In genomic region chr1:87899701-87900100, GRCm38 (mm10) we compare ENCODE assay signal across 14 mouse cellular contexts. TPM values are rescaled to one million over a fixed set of nuclear protein-coding genes. Genes with fewer than 3 reads are reported as not detected.
A peak's percentile ranks its signal among the peaks of the same experiment; 100 is the strongest.
DNase-seq lines count a peak whose midpoint lies in the region; ATAC-seq and TF ChIP-seq lines count a peak whose summit lies in the region.
"Had no signal": no experiment of that assay in that cellular context is flagged by ENCODE, and none has a peak within 500 bp of the region (broad histone marks: within the 10 kb centered on the region; RNA-seq: fewer than 3 reads in every experiment).

No protein-coding gene starts in this region.

- H3K27ac ChIP-seq in heart, embryonic 16.5 days (ENCODE audit: low read length) = peak overlapping the region; percentile 5; the same call in 1 of the 2 replicates
- peak overlapping the region; percentile 42; the same call in 1 of the 2 replicates for H3K27ac ChIP-seq in brown adipose tissue, adult 24 weeks (replicated peaks; ENCODE audit: low read depth, low read length)
- H3K27ac ChIP-seq in thymus, adult 2 months (ENCODE audit: control insufficient read depth, insufficient read depth, low read length) = peak overlapping the region; percentile 93
- no peak overlapping the region for H3K27ac ChIP-seq in forebrain, embryonic 16.5 days (ENCODE audit: low read length)
- no peak overlapping the region for H3K27ac ChIP-seq in hindbrain, embryonic 14.5 days
- H3K27ac ChIP-seq: hindbrain, postnatal 0 days; liver, embryonic 15.5 days had no signal

- no peaks in the 10 kb centered on the region for H3K9me3 ChIP-seq in heart, embryonic 16.5 days (replicated peaks; ENCODE audit: control insufficient read depth, low read length)
- H3K9me3 ChIP-seq in forebrain, embryonic 16.5 days (ENCODE audit: control insufficient read depth, low read length) = no peaks in the 10 kb centered on the region
- no peaks in the 10 kb centered on the region for H3K9me3 ChIP-seq in hindbrain, embryonic 14.5 days (ENCODE audit: control insufficient read depth, low read length)
- H3K9me3 ChIP-seq: liver, embryonic 15.5 days had no signal

- ATAC-seq in heart, embryonic 16.5 days (replicated peaks; ENCODE audit: extremely low read depth, insufficient read depth, low FRiP score) = peak; percentile 71
- no peak for ATAC-seq in forebrain, embryonic 16.5 days
- ATAC-seq in hindbrain, embryonic 14.5 days (ENCODE audit: low FRiP score) = no peak
- ATAC-seq: hindbrain, postnatal 0 days had no signal

- 55% methylated on average over 2 of the region's 2 CpGs for WGBS in heart, embryonic 16.5 days
- 10% methylated on average over 2 of the region's 2 CpGs for WGBS in thymus, adult 2 months
- 83% methylated on average over 2 of the region's 2 CpGs for WGBS in forebrain, embryonic 16.5 days
- WGBS in hindbrain, embryonic 14.5 days = 93% methylated on average over 2 of the region's 2 CpGs

- H3K4me3 ChIP-seq in heart, embryonic 16.5 days (ENCODE audit: low read length) = no peak overlapping the region
- no peak overlapping the region for H3K4me3 ChIP-seq in brown adipose tissue, adult 24 weeks (ENCODE audit: insufficient read depth, low read depth, low read length)
- H3K4me3 ChIP-seq in thymus, adult 2 months (ENCODE audit: control insufficient read depth, insufficient read depth, low read length) = no peak overlapping the region
- H3K4me3 ChIP-seq in forebrain, embryonic 16.5 days (replicated peaks; ENCODE audit: low read length) = no peak overlapping the region
- no peak overlapping the region for H3K4me3 ChIP-seq in hindbrain, embryonic 14.5 days (replicated peaks; ENCODE audit: low read length)
- H3K4me3 ChIP-seq: liver, embryonic 15.5 days had no signal

- H3K36me3 ChIP-seq in heart, embryonic 16.5 days (ENCODE audit: control insufficient read depth, insufficient read depth) = no peaks in the 10 kb centered on the region
- H3K36me3 ChIP-seq in thymus, adult 2 months (ENCODE audit: control insufficient read depth, insufficient read depth, low read length) = no peaks in the 10 kb centered on the region; the same call in 1 of the 2 replicates
- H3K36me3 ChIP-seq in forebrain, embryonic 16.5 days (ENCODE audit: control insufficient read depth, insufficient read depth) = no peaks in the 10 kb centered on the region
- H3K36me3 ChIP-seq in hindbrain, embryonic 14.5 days (replicated peaks; ENCODE audit: control insufficient read depth, insufficient read depth) = no peaks in the 10 kb centered on the region; the same call in 1 of the 2 replicates

- H3K4me2 ChIP-seq in heart, embryonic 16.5 days (ENCODE audit: low read depth, low read length) = no peak overlapping the region
- no peak overlapping the region for H3K4me2 ChIP-seq in forebrain, embryonic 16.5 days (ENCODE audit: low read length)
- no peak overlapping the region for H3K4me2 ChIP-seq in hindbrain, embryonic 14.5 days (replicated peaks)
- H3K4me2 ChIP-seq: liver, embryonic 15.5 days had no signal

- H3K27me3 ChIP-seq in heart, embryonic 16.5 days (ENCODE audit: control insufficient read depth, insufficient read depth, low read length) = no peaks in the 10 kb centered on the region
- no peaks in the 10 kb centered on the region for H3K27me3 ChIP-seq in thymus, adult 2 months (ENCODE audit: control insufficient read depth, insufficient read depth, low read length)
- H3K27me3 ChIP-seq in forebrain, embryonic 16.5 days (replicated peaks; ENCODE audit: control insufficient read depth, insufficient read depth, low read length) = no peaks in the 10 kb centered on the region
- H3K27me3 ChIP-seq in hindbrain, embryonic 14.5 days (ENCODE audit: control insufficient read depth, insufficient read depth, low read length) = no peaks in the 10 kb centered on the region
- H3K27me3 ChIP-seq: liver, embryonic 15.5 days had no signal

- H3K4me1 ChIP-seq in heart, embryonic 16.5 days (ENCODE audit: control insufficient read depth, insufficient read depth, low read length) = peaks cover 20% of the 10 kb centered on the region
- peaks cover 17% of the 10 kb centered on the region for H3K4me1 ChIP-seq in brown adipose tissue, adult 24 weeks (ENCODE audit: control insufficient read depth, insufficient read depth, insufficient read length, low read length)
- peaks cover 31% of the 10 kb centered on the region for H3K4me1 ChIP-seq in thymus, adult 2 months (replicated peaks; ENCODE audit: control insufficient read depth, insufficient read depth, low read length)
- H3K4me1 ChIP-seq in forebrain, embryonic 16.5 days (replicated peaks; ENCODE audit: control insufficient read depth, insufficient read depth, low read length) = no peaks in the 10 kb centered on the region
- H3K4me1 ChIP-seq in hindbrain, embryonic 14.5 days (replicated peaks; ENCODE audit: control insufficient read depth, insufficient read depth, low read length) = no peaks in the 10 kb centered on the region

- no peak for TF ChIP-seq POLR2A in thymus, adult 2 months (IDR thresholded peaks at IDR 0.05; ENCODE audit: control insufficient read depth, extremely low read depth, insufficient read depth, low read length, poor library complexity)

- no peak overlapping the region for H3K9ac ChIP-seq in heart, embryonic 16.5 days (ENCODE audit: low read length)
- no peak overlapping the region for H3K9ac ChIP-seq in forebrain, embryonic 16.5 days (replicated peaks; ENCODE audit: low read depth, low read length)
- no peak overlapping the region for H3K9ac ChIP-seq in hindbrain, embryonic 14.5 days
- H3K9ac ChIP-seq: liver, embryonic 15.5 days had no signal

- DNase-seq in heart, adult 9 months (ENCODE audit: low spot score in 2 of 2) = no peak
- peak; percentile 65 for DNase-seq in CD4-positive helper T cell, adult 2 months (ENCODE audit: low read depth, low spot score)
- DNase-seq in thymus, adult 2 months = peak; percentile 68
- no peak for DNase-seq in urinary bladder, postnatal 36 days (ENCODE audit: low spot score in 2 of 2)
- DNase-seq in hindbrain, embryonic 14.5 days (ENCODE audit: low spot score) = no peak
- DNase-seq: cerebellum, adult 8-10 months; kidney, postnatal 4 days; midbrain, embryonic 14.5 days; right cerebral cortex, adult 18-20 months had no signal

- no peak for TF ChIP-seq CTCF in thymus, adult 2 months (IDR thresholded peaks at IDR 0.05; ENCODE audit: borderline replicate concordance, control insufficient read depth, extremely low read depth, insufficient read depth, low read length, poor library complexity)

RNA-seq across cellular contexts. Expression of gene Dgkd, which starts 46.6 kb away (rescaled TPM):
- 22.6 and 25.0 TPM in 2 replicates for polyA plus RNA-seq in heart, embryonic 16.5 days (2015; fragmentation: Nextera tagmentation; extraction: Ambion mirVana)
- 59.1 and 61.6 TPM in 2 replicates for polyA plus RNA-seq in brown adipose tissue, adult 24 weeks (2012; ENCODE audit: insufficient read depth, insufficient read length, missing spikeins)
- 182 and 189 TPM in 2 replicates for polyA plus RNA-seq in thymus, adult 2 months (2012; rRNA removed)
- polyA plus RNA-seq in forebrain, embryonic 16.5 days (2015; fragmentation: Nextera tagmentation; extraction: Ambion mirVana) = 57.7 TPM in 2 replicates
- 50.8 and 51.5 TPM in 2 replicates for polyA plus RNA-seq in hindbrain, embryonic 14.5 days (2014; fragmentation: Nextera tagmentation; extraction: Ambion mirVana)

Comparison
In these comparisons a context has a peak if more than half of its experiments do, and no peak if none do; other contexts are left out.
1. H3K27ac ChIP-seq: peak in heart, embryonic 16.5 days (single experiment), brown adipose tissue, adult 24 weeks (single experiment) and thymus, adult 2 months (single experiment); none in forebrain, embryonic 16.5 days (single experiment) and hindbrain, embryonic 14.5 days (single experiment).
2. DNase-seq: peak in CD4-positive helper T cell, adult 2 months (single experiment) and thymus, adult 2 months (single experiment); none in heart, adult 9 months (0 of 2), urinary bladder, postnatal 36 days (0 of 2) and hindbrain, embryonic 14.5 days (single experiment).